Mouse (Mus musculus): ENCODE measurements around the gene Batf.

GRCm38 (mm10) chr12:85695787-85696186, 9.3 kb downstream of the Batf start:
- no peak for TF ChIP-seq CTCF (IDR thresholded peaks at IDR 0.05; ENCODE audit: control insufficient read depth, insufficient read depth, low read length)
- no peak for TF ChIP-seq POLR2A (IDR thresholded peaks at IDR 0.05; ENCODE audit: borderline replicate concordance, control insufficient read depth, low read depth, low read length)

Measured in bone marrow, adult 2 months (tissue).